In genomic region chr9:97297538-97297937, GRCm38 (mm10) we compare ENCODE assay signal across 10 mouse cellular contexts.
A peak's percentile ranks its signal among the peaks of the same experiment; 100 is the strongest.
DNase-seq lines count a peak whose midpoint lies in the region; ATAC-seq and TF ChIP-seq lines count a peak whose summit lies in the region.
"Had no signal": no experiment of that assay in that cellular context is flagged by ENCODE, and none has a peak within 500 bp of the region (broad histone marks: within the 10 kb centered on the region; RNA-seq: fewer than 3 reads in every experiment).

No protein-coding gene starts in this region.

- no peaks in the 10 kb centered on the region for H3K36me3 ChIP-seq in heart, postnatal 0 days (replicated peaks; ENCODE audit: control insufficient read depth, insufficient read depth, low read length)
- H3K36me3 ChIP-seq in heart, embryonic 10.5 days: no peaks in the 10 kb centered on the region
- no peaks in the 10 kb centered on the region for H3K36me3 ChIP-seq in forebrain, embryonic 14.5 days (ENCODE audit: control insufficient read depth, insufficient read depth, low read length)
- H3K36me3 ChIP-seq: heart, embryonic 13.5 days; lung, embryonic 15.5 days had no signal

- H3K9me3 ChIP-seq in heart, postnatal 0 days (replicated peaks; ENCODE audit: control insufficient read depth, low read length): no peaks in the 10 kb centered on the region
- H3K9me3 ChIP-seq in heart, embryonic 10.5 days: no peaks in the 10 kb centered on the region
- H3K9me3 ChIP-seq in forebrain, embryonic 14.5 days (replicated peaks; ENCODE audit: control insufficient read depth, low read length): no peaks in the 10 kb centered on the region
- H3K9me3 ChIP-seq: heart, embryonic 13.5 days; lung, embryonic 15.5 days had no signal

- H3K4me1 ChIP-seq in heart, postnatal 0 days (ENCODE audit: control insufficient read depth, insufficient read depth): no peaks in the 10 kb centered on the region
- no peaks in the 10 kb centered on the region for H3K4me1 ChIP-seq in heart, embryonic 10.5 days
- no peaks in the 10 kb centered on the region for H3K4me1 ChIP-seq in forebrain, embryonic 14.5 days (ENCODE audit: control insufficient read depth, insufficient read depth, low read length)
- H3K4me1 ChIP-seq: heart, embryonic 13.5 days; lung, embryonic 15.5 days had no signal

- in situ Hi-C loops in Patski (cut with MboI; ENCODE audit: low pct_unique_long_range_greater_than_20kb): loop anchor here (25.0 kb wide), 1 partner anchor 1240 kb away; no protein-coding TSS in a partner anchor

- WGBS in heart, postnatal 0 days: 13% methylated on average over 4 of the region's 4 CpGs
- WGBS in heart, embryonic 10.5 days: 17% methylated on average over 4 of the region's 4 CpGs
- WGBS in forebrain, embryonic 14.5 days: 8% methylated on average over 4 of the region's 4 CpGs

- 0 out of 2 replicates have a peak, but pooled peaks cover 2% of the 10 kb centered on the region for H3K27me3 ChIP-seq in heart, postnatal 0 days (ENCODE audit: control insufficient read depth, insufficient read depth, low read length)
- H3K27me3 ChIP-seq in heart, embryonic 10.5 days (ENCODE audit: insufficient read depth, poor library complexity, severe bottlenecking): no peaks in the 10 kb centered on the region; the same call in none of the 2 replicates
- no peaks in the 10 kb centered on the region for H3K27me3 ChIP-seq in Patski
- no peaks in the 10 kb centered on the region for H3K27me3 ChIP-seq in forebrain, embryonic 14.5 days (replicated peaks; ENCODE audit: control insufficient read depth, insufficient read depth, low read length)
- H3K27me3 ChIP-seq: lung, embryonic 15.5 days had no signal

- no peak for TF ChIP-seq EP300 in heart, postnatal 0 days (IDR thresholded peaks at IDR 0.05; ENCODE audit: low read depth)

- DNase-seq in heart, postnatal 0 days (ENCODE audit: low spot score): peak; percentile 42
- no peak for DNase-seq in heart, embryonic 10.5 days (ENCODE audit: low spot score)
- no peak for DNase-seq in Patski (ENCODE audit: low read depth, low spot score)
- peak; percentile 92 for DNase-seq in forebrain, embryonic 14.5 days (ENCODE audit: low spot score)
- DNase-seq in layer of hippocampus, postnatal 14 days (ENCODE audit: low spot score in 2 of 2): peak; percentile 43 to 82
- peak; percentile 75 for DNase-seq in retina, embryonic 14.5 days (ENCODE audit: low spot score)
- no peak for DNase-seq in urinary bladder, postnatal 25 days (ENCODE audit: low spot score)
- no peak for DNase-seq in adrenal gland, postnatal 25 days

- no peak overlapping the region for H3K27ac ChIP-seq in heart, postnatal 0 days (ENCODE audit: low read depth)
- H3K27ac ChIP-seq in heart, embryonic 10.5 days: no peak overlapping the region
- no peak overlapping the region for H3K27ac ChIP-seq in forebrain, embryonic 14.5 days (ENCODE audit: low read depth, low read length)
- H3K27ac ChIP-seq: heart, embryonic 13.5 days; lung, embryonic 15.5 days had no signal

- CTCF ChIA-PET in Patski (lab: Charles Lee): interaction anchor here (1.1 kb wide), 1 partner anchor 8 kb away, joined by 3 read pairs; no protein-coding TSS in a partner anchor

- ATAC-seq in heart, postnatal 0 days (ENCODE audit: insufficient read depth, low read depth): no peak
- ATAC-seq in Patski: no peak
- peak; percentile 60; the same call in 1 of the 2 replicates for ATAC-seq in forebrain, embryonic 14.5 days

- H3K4me3 ChIP-seq in heart, postnatal 0 days (ENCODE audit: low read depth, low read length): no peak overlapping the region
- H3K4me3 ChIP-seq in heart, embryonic 10.5 days: no peak overlapping the region
- no peak overlapping the region for H3K4me3 ChIP-seq in forebrain, embryonic 14.5 days (ENCODE audit: low read depth, low read length)
- H3K4me3 ChIP-seq: heart, embryonic 13.5 days; lung, embryonic 15.5 days had no signal

- H3K9ac ChIP-seq in heart, postnatal 0 days (replicated peaks; ENCODE audit: low read depth, low read length): no peak overlapping the region
- H3K9ac ChIP-seq in forebrain, embryonic 14.5 days (ENCODE audit: low read length): no peak overlapping the region
- H3K9ac ChIP-seq: heart, embryonic 13.5 days; lung, embryonic 15.5 days had no signal

- no peak overlapping the region for H3K4me2 ChIP-seq in heart, postnatal 0 days (ENCODE audit: low read depth, low read length)
- H3K4me2 ChIP-seq in forebrain, embryonic 14.5 days (ENCODE audit: low read length): no peak overlapping the region
- H3K4me2 ChIP-seq: heart, embryonic 13.5 days; lung, embryonic 15.5 days had no signal

- peak; percentile 34; the same call in 1 of the 2 replicates for TF ChIP-seq CTCF in heart, postnatal 0 days (IDR thresholded peaks at IDR 0.05; ENCODE audit: low read depth)
- TF ChIP-seq CTCF in Patski (IDR thresholded peaks at IDR 0.05): peak; percentile 54

- POLR2A ChIA-PET in Patski (lab: Charles Lee): no interaction called here

Comparison
In these comparisons a context has a peak if more than half of its experiments do, and no peak if none do; other contexts are left out.
1. DNase-seq: peak in heart, postnatal 0 days (single experiment), forebrain, embryonic 14.5 days (single experiment), layer of hippocampus, postnatal 14 days (2 of 2) and retina, embryonic 14.5 days (single experiment); none in heart, embryonic 10.5 days (single experiment), Patski (single experiment), urinary bladder, postnatal 25 days (single experiment) and adrenal gland, postnatal 25 days (single experiment).